Mouse (Mus musculus) stomach, embryonic 15.5 days (tissue): ENCODE results near the gene Slc43a2. TPM values are rescaled to one million over a fixed set of nuclear protein-coding genes. Genes with fewer than 3 reads are reported as not detected.

Experiments used
- ATAC-seq: fragments of 200-750 bp; cut with Nextera tagmentation; 2 replicates; pipeline ENCODE4 v1.8.0; 2017; ENCODE audit warnings: low read depth, moderate number of reproducible peaks, moderate TSS enrichment; ENCODE audit not compliant: insufficient read depth, low FRiP score
- H3K27ac ChIP-seq: fragments of 300-500 bp; sonication (generic); 2 replicates; pipeline ENCODE4 v1.5.1; 2015; ENCODE audit warnings: mild to moderate bottlenecking, inconsistent platforms
- H3K27me3 ChIP-seq: fragments of 300-500 bp; sonication (generic); replicated peaks from 2 replicates; pipeline ENCODE4 v1.6.1; 2015; ENCODE audit warnings: inconsistent platforms
- H3K36me3 ChIP-seq: fragments of 300-500 bp; sonication (generic); 2 replicates; pipeline ENCODE4 v1.6.1; 2015; ENCODE audit warnings: inconsistent platforms
- H3K4me1 ChIP-seq: fragments of 300-500 bp; sonication (generic); 2 replicates; pipeline ENCODE4 v1.6.1; 2015; ENCODE audit warnings: inconsistent platforms
- H3K4me2 ChIP-seq: fragments of 300-500 bp; sonication (generic); 2 replicates; pipeline ENCODE4 v1.6.1; 2015; ENCODE audit warnings: mild to moderate bottlenecking, inconsistent platforms
- H3K4me3 ChIP-seq: fragments of 300-500 bp; sonication (generic); replicated peaks from 2 replicates; pipeline ENCODE4 v1.5.1; 2015; ENCODE audit warnings: inconsistent platforms
- H3K9ac ChIP-seq: fragments of 300-500 bp; sonication (generic); 2 replicates; pipeline ENCODE4 v1.6.1; 2015; ENCODE audit warnings: inconsistent platforms
- H3K9me3 ChIP-seq: fragments of 300-500 bp; sonication (generic); 2 replicates; pipeline ENCODE4 v1.6.1; 2016; ENCODE audit warnings: inconsistent platforms
- WGBS: fragments of 180-500 bp; shearing (Covaris S2); methylation state at CpG from one replicate; pipeline ENCODE4 v1.1.7; 2015; 5-methylcytosine and 5-hydroxymethylcytosine counted together
- polyA plus RNA-seq: library from polyadenylated mRNA; unstranded; fragments of >200 nt; fragmentation: Nextera tagmentation; extraction: Ambion mirVana; gene quantifications from 2 replicates; pipeline ENCODE4 v1.2.1, GENCODE M21; 2015

The Slc43a2 gene
- 4.9 and 6.3 TPM in 2 replicates for polyA plus RNA-seq

DNA sequence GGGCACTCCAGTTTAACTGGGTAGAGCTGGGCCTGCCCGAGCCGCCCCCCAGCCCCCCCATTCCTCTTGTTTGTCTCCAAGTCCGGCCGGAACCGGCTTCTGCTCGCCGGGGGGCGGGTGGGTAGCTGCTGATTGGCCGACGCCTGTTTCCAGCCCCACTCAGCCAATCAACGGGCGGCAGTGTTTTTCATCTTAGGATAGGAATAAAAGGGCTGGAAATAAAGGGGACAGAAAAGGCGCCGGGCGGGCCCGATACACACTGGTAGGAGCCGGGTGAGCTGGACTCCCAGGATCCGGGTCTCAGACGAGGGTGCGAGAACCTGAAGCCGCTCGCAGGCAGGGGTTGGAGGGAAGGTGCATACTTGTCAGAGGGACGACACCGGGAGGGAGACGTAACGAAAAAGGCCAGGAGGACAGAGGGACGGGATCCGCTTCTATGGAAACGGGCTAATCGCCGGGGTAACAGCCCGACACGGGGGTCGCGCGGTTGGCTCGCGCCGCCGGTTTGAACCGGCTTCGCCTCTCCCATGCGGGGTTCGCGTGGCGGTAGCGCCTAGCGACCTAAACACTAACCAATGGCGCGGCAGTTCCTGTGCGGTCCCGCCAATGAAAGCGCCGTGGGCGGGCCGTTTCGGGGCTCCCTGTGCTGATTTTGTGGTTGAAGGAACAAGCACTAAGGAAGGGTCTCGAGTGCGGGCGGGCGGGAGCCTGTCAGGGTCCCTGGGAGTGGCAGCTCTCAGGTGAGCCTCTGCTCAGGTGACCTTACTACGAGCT, at the start of gene Slc43a2:
Slc43a2 (plus strand) TSS at position 226 of the 774 bp plus-strand sequence.
- Histone ChIP-seq H3K4me2 (peak within 1 kb of the TSS; percentile 98), H3K27ac (peak within 1 kb of the TSS; percentile 81), H3K36me3 (no peaks in the 10 kb centered on the region), H3K4me1 (peaks cover 14% of the 10 kb centered on the region), H3K9me3 (no peaks in the 10 kb centered on the region), H3K27me3 (no peaks in the 10 kb centered on the region), H3K9ac (peak within 1 kb of the TSS; percentile 64), H3K4me3 (peak within 1 kb of the TSS; percentile 58)
- WGBS, result under 1% methylated on average over 62 of the region's 62 CpGs
- ATAC-seq, result peak; percentile 86

DNA sequence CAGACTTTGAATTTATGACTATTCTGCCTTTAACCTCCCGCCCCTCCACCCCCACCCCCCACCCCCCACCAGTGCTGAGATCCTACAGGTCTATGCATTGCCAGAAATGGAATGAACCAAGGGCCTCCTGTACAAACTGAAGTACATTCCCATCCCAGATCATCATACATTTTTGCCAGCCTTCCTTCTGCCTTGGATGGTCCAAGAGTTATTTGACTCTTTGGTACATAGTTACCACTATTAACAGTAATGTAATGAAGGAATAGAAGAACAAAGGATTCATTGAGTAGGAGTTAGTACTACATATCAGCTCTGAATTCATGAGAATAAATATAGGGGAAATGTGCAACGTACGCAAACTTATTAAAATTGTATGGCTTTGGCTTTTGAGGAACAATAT, 45.3 kb upstream of the Slc43a2 start:
- 18% methylated on average over 3 of the region's 3 CpGs for WGBS
- Histone ChIP-seq H3K9me3 (no peaks in the 10 kb centered on the region), H3K27ac (no peak overlapping the region), H3K4me2 (peak overlapping the region; percentile 24; the same call in 1 of the 2 replicates), H3K4me1 (peaks cover 7% of the 10 kb centered on the region), H3K36me3 (peaks cover 15% of the 10 kb centered on the region), H3K9ac (no peak overlapping the region), H3K27me3 (no peaks in the 10 kb centered on the region), H3K4me3 (no peak overlapping the region)
- 0 out of 2 replicates have a peak, but pooled peaks have one; percentile 23 for ATAC-seq

GRCm38 (mm10) chr11:75486601-75487285, 44.8 kb upstream of the Slc43a2 start, which contains the start of gene Prpf8:
Prpf8 (plus strand) TSS chr11:75486816.
- peaks cover 20% of the 10 kb centered on the region for H3K36me3 ChIP-seq
- H3K9ac ChIP-seq, result peak within 1 kb of the TSS; percentile 70
- H3K27ac ChIP-seq, result peak within 1 kb of the TSS; percentile 74; the same call in 1 of the 2 replicates
- H3K4me1 ChIP-seq, result peaks cover 7% of the 10 kb centered on the region
- peak within 1 kb of the TSS; percentile 91 for H3K4me2 ChIP-seq
- H3K9me3 ChIP-seq, result no peaks in the 10 kb centered on the region
- peak within 1 kb of the TSS; percentile 75 for H3K4me3 ChIP-seq
- under 1% methylated on average over 52 of the region's 52 CpGs for WGBS
- H3K27me3 ChIP-seq, result no peaks in the 10 kb centered on the region
- peak; percentile 99 for ATAC-seq

GRCm38 (mm10) chr11:75487496-75487895, 44.0 kb upstream of the Slc43a2 start:
- 36% methylated on average over 6 of the region's 6 CpGs for WGBS
- peaks cover 7% of the 10 kb centered on the region for H3K4me1 ChIP-seq
- H3K36me3 ChIP-seq, result peaks cover 28% of the 10 kb centered on the region
- H3K9ac ChIP-seq, result peak overlapping the region; percentile 70
- H3K9me3 ChIP-seq, result no peaks in the 10 kb centered on the region
- H3K4me2 ChIP-seq, result peak overlapping the region; percentile 91
- no peaks in the 10 kb centered on the region for H3K27me3 ChIP-seq
- 0 out of 2 replicates have a peak overlapping the region, but pooled peaks have one; percentile 74 for H3K27ac ChIP-seq
- H3K4me3 ChIP-seq, result peak overlapping the region; percentile 75
- no peak for ATAC-seq

- H3K27ac ChIP-seq, result no peak overlapping the region
- no peak overlapping the region for H3K4me2 ChIP-seq
- H3K4me3 ChIP-seq, result no peak overlapping the region
- H3K27me3 ChIP-seq, result no peaks in the 10 kb centered on the region
- 93% methylated on average over 10 of the region's 10 CpGs for WGBS
- no peaks in the 10 kb centered on the region for H3K9me3 ChIP-seq
- H3K4me1 ChIP-seq, result 0 out of 2 replicates have a peak, but pooled peaks cover 3% of the 10 kb centered on the region
- peaks cover 93% of the 10 kb centered on the region for H3K36me3 ChIP-seq
- H3K9ac ChIP-seq, result no peak overlapping the region
- ATAC-seq, result no peak
Measured at GRCm38 (mm10) chr11:75494296-75495049, 37.0 kb upstream of the Slc43a2 start.

- Histone ChIP-seq H3K4me1 (0 out of 2 replicates have a peak, but pooled peaks cover 3% of the 10 kb centered on the region), H3K27me3 (no peaks in the 10 kb centered on the region), H3K4me3 (no peak overlapping the region), H3K9ac (no peak overlapping the region), H3K4me2 (no peak overlapping the region), H3K9me3 (no peaks in the 10 kb centered on the region), H3K36me3 (peaks cover 94% of the 10 kb centered on the region), H3K27ac (no peak overlapping the region)
- WGBS, result 78% methylated on average over 1 of the region's 1 CpGs
- no peak for ATAC-seq
Measured at GRCm38 (mm10) chr11:75498126-75498525, 33.4 kb upstream of the Slc43a2 start.

- 87% methylated on average over 4 of the region's 4 CpGs for WGBS
- H3K27ac ChIP-seq, result no peak overlapping the region
- peaks cover 48% of the 10 kb centered on the region for H3K36me3 ChIP-seq
- ATAC-seq, result no peak
- no peak overlapping the region for H3K4me2 ChIP-seq
- no peaks in the 10 kb centered on the region for H3K27me3 ChIP-seq
- H3K4me1 ChIP-seq, result peaks cover 25% of the 10 kb centered on the region
- no peak overlapping the region for H3K9ac ChIP-seq
- H3K4me3 ChIP-seq, result no peak overlapping the region
- no peaks in the 10 kb centered on the region for H3K9me3 ChIP-seq
Measured at GRCm38 (mm10) chr11:75508162-75508561, 23.3 kb upstream of the Slc43a2 start.

- Histone ChIP-seq H3K36me3 (peaks cover 43% of the 10 kb centered on the region), H3K27me3 (no peaks in the 10 kb centered on the region), H3K27ac (no peak overlapping the region; the same call in 1 of the 2 replicates), H3K4me1 (peaks cover 25% of the 10 kb centered on the region), H3K4me2 (no peak overlapping the region), H3K9me3 (no peaks in the 10 kb centered on the region), H3K4me3 (no peak overlapping the region), H3K9ac (no peak overlapping the region)
- WGBS, result 66% methylated on average over 8 of the region's 8 CpGs
- no peak for ATAC-seq
Measured at GRCm38 (mm10) chr11:75508904-75509303, 22.6 kb upstream of the Slc43a2 start.

- H3K4me3 ChIP-seq, result peak within 1 kb of the TSS; percentile 48
- H3K36me3 ChIP-seq, result peaks cover 33% of the 10 kb centered on the region
- H3K4me2 ChIP-seq, result peak within 1 kb of the TSS; percentile 94
- peak within 1 kb of the TSS; percentile 88 for H3K27ac ChIP-seq
- peaks cover 25% of the 10 kb centered on the region for H3K4me1 ChIP-seq
- WGBS, result 2% methylated on average over 43 of the region's 43 CpGs
- peak within 1 kb of the TSS; percentile 44 for H3K9ac ChIP-seq
- peak; percentile 67 for ATAC-seq
- no peaks in the 10 kb centered on the region for H3K27me3 ChIP-seq
- no peaks in the 10 kb centered on the region for H3K9me3 ChIP-seq
Measured at GRCm38 (mm10) chr11:75509741-75510626, 21.5 kb upstream of the Slc43a2 start, which contains the start of gene Rilp. Rilp (plus strand) TSS chr11:75510094.

GRCm38 (mm10) chr11:75510627-75510993, 20.9 kb upstream of the Slc43a2 start:
- Histone ChIP-seq H3K4me3 (peak overlapping the region; percentile 48), H3K27me3 (no peaks in the 10 kb centered on the region), H3K9me3 (no peaks in the 10 kb centered on the region), H3K36me3 (peaks cover 29% of the 10 kb centered on the region), H3K4me1 (peaks cover 25% of the 10 kb centered on the region), H3K27ac (peak overlapping the region; percentile 88), H3K9ac (peak overlapping the region; percentile 44), H3K4me2 (peak overlapping the region; percentile 94)
- peak; percentile 87 for ATAC-seq
- WGBS, result 4% methylated on average over 24 of the region's 24 CpGs

GRCm38 (mm10) chr11:75511213-75511612, 20.3 kb upstream of the Slc43a2 start:
- Histone ChIP-seq H3K9me3 (no peaks in the 10 kb centered on the region), H3K27me3 (no peaks in the 10 kb centered on the region), H3K9ac (no peak overlapping the region), H3K4me2 (no peak overlapping the region), H3K4me3 (no peak overlapping the region), H3K36me3 (peaks cover 23% of the 10 kb centered on the region), H3K27ac (no peak overlapping the region), H3K4me1 (peaks cover 25% of the 10 kb centered on the region)
- ATAC-seq, result no peak
- WGBS, result 75% methylated on average over 6 of the region's 6 CpGs
